Mouse (Mus musculus) left cerebral cortex, postnatal 10 days (tissue): ENCODE measurements around the gene Ccdc167. TPM values are rescaled to one million over a fixed set of nuclear protein-coding genes. Genes with fewer than 3 reads are reported as not detected.
A peak's percentile ranks its signal among the peaks of the same experiment; 100 is the strongest.
"Not testable (repeated sequence)": the region's sequence is repeated elsewhere in the genome, so short reads cannot be mapped to it uniquely, and the experiment has no call there.

Source experiments
- DNase-seq, 2 experiments: peaks; one replicate each; pipeline ENCODE4 v3.0.0; 2021 to 2022; ENCODE audit warnings: low spot score in 2 of 2, mixed read lengths in 1 of 2; ENCODE audit errors: extremely low spot score in 1 of 2
- intact Hi-C: fragments of 180-260 bp; cut with DNase I; formaldehyde crosslinking; loops from one replicate; pipeline ENCODE4 v1.15.1; 2025
- total RNA-seq, 2 experiments: library from RNA; stranded (reverse); gene quantifications; 2 replicates each; pipeline ENCODE4 v1.2.3; 2021

Gene Ccdc167
- total RNA-seq, 2 experiments from 2014 or later, result 11.9 to 12.8 TPM

DNA sequence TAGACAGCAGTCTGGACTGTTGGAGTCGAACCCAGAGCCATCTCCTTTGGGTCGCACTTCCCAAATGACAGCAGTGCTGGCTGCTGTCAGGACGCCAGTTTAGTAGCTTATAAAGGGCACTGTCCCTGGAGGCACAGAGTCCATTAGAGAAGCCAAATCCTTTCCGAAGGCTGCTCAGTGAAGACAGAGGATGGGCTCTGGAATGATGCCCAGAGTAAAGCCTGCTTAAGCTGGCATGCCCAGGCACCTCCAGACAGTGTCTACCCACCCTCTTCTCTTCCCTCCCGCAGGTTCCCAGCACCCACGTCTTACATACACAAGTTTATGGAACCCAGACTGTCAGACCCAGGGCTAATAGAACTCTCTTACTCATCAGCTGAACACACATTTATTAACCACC, 7.8 kb upstream of the Ccdc167 start:
- DNase-seq, result no peak
- intact Hi-C loops, result no loop called here

DNA sequence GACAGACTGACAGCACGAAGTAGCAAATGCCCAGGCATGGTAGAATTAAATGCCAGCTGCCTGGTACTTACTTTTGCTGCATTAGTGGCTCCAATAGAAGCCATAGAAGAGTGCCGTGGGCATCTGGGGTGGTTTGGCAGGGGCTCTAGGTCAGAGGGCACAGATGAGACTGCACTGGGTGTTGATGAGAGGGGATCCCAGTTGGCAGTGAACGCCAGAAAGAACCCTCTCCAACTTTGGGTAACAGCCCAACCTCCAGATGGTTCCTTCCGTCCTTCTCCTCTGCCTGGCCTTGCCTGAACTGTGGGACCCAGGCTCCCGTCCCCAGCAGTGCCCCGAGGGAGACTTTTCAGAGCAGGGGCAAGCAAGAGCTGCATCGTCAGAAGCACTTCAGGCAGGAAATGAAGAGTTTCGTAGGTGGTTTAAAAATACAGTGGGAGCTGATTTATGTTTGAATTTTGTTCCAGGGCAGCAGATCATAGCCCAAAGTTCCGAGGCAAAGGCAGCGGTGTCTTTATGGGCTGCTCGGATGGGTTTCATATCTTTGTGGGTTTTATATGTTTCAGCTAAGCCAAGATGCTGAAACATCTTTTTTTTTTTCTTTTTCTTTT, 4.0 kb upstream of the Ccdc167 start:
- intact Hi-C loops, result no loop called here
- no peak for DNase-seq

DNA sequence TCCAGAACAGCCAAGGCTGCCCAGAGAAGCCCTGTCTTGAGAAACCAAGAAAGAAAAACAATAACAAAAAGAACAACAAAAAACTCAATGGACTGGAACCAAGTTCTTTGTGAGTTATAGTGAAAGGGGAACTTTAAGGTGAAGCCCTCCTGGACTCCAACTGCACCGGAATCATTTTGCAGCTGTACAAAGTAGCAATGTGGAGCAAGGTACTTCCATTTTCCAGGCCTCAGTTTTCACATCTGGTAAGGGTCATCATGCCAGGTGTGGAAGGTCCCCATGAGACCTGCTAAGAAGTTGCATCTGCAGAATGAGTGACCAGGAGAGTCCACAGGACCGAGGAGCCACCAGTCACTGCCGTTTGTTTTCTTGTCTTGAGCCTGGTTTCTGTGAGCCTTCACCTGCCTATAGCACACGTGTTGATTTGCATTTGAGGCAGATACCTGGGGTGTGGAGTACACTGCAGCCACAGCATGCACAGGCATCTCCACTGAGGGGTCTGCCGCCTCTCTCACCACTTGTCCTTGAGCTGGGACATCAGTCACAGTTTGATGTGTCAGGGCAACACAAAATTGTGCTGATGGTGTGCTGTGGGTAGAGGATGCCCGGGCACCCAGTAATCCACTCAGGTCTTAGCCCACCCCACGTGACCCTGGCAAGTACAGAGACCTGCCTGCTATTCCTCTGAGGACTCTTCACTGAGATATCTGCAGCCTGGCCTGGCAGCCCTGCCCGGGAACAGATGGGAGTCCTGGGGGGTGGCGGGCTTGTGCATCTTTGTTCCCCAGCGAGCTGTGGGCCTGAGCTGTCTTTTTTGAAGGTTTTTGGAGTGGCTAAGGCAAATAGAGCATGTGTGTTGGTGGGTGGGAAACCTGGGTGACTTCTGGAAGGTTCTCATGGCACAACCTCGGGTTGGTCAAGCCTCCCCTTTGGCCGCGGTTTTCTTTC, 3.1 kb upstream of the Ccdc167 start:
- intact Hi-C loops, result loop anchor here (5.0 kb wide), 1 partner anchor 157 kb away; no protein-coding TSS in a partner anchor

DNA sequence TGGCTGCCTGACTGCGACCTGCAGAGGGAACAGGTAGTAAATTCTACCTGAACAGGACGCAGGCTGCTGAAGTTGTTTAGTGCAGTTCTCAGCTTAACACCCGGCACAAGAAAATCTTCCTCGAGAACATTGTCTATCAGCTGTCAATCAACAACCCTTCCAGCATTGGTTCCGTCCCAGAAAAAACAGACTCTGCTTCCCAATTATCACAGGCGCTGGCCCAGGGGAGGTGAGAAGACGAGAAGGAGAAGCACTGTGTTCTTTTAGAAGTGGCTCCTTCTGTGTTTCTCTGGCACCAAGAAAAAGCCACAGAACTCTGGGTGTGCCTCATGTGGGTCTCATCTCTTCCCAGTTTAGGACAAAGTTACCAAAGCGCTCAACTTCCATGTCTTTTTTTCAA, 1.8 kb upstream of the Ccdc167 start:
- no peak for DNase-seq
- intact Hi-C loops, result loop anchor here (5.0 kb wide), 1 partner anchor 159 kb away; no protein-coding TSS in a partner anchor

More for the DNA sequence above, 3.1 kb upstream of the Ccdc167 start:
- DNase-seq, result no peak

DNA sequence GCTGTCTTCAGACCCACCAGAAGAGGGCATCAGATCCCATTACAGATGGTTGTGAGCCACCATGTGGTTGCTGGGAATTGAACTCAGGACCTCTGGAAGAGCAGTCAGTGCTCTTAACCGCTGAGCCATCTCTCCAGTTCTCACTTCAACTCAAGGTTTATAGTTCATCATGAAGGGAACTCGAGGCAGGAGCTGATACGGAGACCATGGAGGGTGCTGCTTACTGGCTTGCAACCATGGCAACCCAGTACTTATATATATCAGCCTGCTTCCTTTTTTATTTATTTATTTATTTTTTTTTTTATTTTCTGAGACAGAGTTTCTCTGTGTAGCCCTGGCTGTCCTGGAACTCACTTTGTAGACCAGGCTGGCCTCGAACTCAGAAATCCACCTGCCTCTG, 3.1 kb downstream of the Ccdc167 start:
- DNase-seq, intact Hi-C loops: not testable (repeated sequence)

DNA sequence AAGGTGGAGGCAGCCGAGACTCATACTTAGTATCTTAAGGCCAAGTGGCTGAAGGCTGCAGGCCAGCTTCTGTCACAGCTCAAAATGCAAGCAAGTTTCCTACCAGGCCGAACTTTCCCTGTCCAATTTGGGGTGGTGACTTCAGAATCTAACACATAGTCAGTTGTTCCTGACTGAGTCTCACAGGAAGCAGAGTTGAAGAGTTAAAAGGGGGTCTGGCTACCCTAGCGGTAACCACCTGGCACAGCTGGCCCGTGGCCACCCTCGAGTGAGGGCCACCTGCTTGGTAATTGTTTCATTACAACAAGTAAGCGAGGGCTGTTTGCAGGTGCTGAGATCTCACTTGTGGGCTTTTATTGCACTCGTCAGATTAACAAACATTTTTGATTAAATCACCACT, 4.3 kb downstream of the Ccdc167 start:
- intact Hi-C loops, result no loop called here
- no peak for DNase-seq

DNA sequence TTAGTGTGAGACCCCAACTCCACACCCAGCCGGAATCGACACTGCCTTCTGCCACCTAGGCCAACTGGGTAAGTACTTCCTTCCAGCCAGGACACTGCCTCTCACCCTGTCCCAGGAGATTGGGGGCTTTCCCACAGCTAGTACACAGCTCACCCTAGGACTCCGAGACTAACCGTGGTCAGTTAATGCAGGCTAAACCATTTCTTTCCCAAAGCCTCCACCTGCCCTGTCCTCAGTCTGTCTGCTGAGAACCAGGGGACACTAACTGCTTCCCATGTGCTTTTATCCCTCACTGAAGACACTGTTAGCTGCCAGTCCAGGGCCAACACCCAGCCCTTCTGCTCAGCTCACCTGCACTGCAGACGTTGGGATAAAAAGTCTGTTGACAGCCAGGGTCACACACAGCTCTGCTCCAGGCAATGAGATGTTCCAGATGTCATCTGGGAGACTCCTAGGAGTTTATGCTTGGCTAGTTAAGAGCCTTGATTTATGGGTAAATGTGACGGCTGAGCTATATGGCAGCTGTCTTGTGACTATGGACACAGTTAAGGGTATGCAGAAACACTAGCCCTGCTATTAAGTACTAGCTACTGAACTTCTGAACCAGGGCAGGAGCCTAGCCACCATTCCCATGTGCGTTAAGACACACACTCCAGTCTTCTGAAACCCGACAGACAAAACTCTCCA, 5.0 kb downstream of the Ccdc167 start:
- DNase-seq, result no peak
- intact Hi-C loops, result no loop called here

DNA sequence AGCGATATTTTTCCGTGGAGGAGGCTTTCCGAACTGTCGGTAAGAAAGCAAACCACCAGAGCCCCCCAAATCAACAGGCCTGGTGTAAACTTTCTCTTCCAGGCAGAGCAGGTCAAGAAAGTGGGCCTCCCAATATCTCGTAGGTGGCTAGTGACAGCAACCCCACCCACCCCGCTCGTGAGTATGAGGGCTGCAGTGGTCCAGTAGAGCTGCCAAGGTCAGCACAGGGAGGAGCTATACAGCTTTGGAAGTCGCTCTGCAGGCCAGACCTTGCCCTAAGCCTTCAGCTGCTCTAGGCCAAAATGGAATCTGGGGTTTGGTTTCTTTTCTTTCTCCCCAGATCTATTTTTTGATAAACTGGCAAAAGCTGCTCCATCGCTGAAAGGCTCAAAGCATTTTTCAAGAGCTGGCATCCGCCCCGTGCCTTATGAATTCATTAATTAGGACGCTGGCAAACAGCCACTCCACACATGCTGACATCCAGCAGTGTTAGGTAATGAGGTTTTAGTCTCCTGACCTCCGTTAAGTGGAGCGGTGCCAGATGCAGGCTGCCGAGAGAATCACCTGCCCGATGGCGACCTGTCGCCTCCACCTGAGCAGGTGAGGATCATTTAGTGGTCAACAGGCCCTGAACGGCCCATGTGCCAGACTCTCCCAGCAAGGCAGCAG, 5.6 kb downstream of the Ccdc167 start:
- peak in 1 of 2 experiments; percentile 54 for DNase-seq
- intact Hi-C loops, result no loop called here

DNA sequence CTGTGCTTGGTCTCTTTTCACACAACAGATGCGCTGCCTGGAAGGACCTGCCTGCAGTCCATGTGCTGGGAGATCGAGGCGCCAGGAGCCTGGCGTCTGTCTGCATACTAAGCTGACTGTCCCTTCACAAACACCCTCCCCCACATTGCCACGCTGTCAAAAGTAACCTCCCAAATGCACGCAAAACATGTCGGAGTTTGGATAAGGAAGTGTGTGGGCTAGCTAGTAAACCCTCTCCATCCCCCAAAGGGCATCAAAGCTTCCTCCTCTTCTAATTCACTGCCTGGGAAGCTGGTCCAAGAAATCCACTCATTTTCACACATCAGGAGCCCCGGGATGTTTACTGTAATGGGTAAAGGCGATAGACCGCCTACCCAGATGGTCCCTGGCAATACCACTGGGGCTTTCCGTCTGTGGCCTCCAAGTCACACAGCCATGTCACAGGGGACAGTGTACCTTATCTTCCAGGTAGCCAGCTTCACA, 6.2 kb downstream of the Ccdc167 start:
- DNase-seq, result no peak
- intact Hi-C loops, result no loop called here

DNA sequence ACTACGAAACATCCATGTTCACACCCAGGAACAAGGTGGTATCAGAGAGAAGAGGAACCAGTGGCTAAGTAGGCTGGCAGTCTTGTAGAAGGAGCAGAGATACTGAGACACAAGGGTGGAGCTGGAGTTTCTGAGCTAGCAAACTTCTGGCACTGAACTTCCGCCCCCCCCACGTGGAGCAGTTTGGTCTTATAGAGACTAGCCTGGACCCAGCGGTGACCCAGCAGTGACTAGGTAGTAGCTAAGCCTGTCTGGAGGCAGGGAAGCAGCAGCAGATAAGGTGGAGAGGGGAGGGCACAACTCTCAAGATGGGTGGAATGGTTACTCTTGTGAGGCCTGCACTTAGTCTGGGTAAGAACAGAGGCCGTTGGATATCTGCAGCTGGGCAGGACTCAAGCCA, 8.1 kb downstream of the Ccdc167 start:
- intact Hi-C loops, result no loop called here

DNA sequence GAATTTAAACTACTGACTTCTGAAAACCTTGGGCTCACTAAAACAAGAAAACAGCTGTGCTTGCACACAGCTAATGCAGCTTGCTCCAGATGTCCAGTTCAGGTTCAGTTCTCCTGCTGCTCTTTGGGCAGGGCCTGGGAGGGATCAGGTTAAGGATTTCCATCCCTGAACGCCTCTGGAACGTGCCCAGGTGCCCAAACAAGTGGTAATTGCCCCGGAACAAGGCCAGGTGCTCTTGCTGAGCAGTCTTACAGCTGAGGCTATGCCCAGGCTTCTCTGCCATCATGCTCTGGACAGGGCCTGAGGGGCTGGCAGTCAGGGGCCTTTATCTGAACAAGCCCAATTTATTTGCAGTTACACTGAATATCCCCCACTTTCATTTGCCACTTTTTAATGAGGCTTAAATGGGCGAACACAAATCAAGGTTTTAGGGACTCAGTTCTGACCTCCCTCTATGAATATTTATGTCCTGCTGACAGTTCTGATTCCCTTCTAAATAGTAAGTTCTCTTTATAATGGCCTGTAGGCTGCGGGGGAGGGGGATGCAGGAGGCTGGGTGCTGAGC, 9.8 kb downstream of the Ccdc167 start:
- intact Hi-C loops, result no loop called here

More for the DNA sequence above, 8.1 kb downstream of the Ccdc167 start:
- DNase-seq, result no peak

DNA sequence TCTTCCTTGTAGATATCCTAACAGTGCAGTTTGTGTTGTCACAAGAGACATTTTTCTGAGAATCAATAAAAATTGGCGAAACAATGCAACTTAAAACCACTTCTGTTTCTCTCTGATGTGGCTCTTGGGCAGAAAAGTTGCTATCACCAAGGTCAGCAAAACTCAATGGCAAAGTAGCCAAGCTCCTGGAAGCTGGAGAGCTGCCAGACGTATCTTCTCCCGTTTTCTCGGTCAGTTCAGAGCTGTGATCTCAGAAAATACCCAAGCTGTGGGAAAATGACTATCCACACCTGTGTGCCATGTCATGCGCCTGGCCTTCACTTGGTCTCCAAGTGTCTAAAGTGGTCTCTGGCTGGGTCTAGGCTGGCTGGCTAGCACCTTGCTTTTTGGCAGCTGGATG, 11.0 kb downstream of the Ccdc167 start:
- DNase-seq, result no peak
- intact Hi-C loops, result no loop called here

More for the DNA sequence above, 9.8 kb downstream of the Ccdc167 start:
- DNase-seq, result no peak

DNA sequence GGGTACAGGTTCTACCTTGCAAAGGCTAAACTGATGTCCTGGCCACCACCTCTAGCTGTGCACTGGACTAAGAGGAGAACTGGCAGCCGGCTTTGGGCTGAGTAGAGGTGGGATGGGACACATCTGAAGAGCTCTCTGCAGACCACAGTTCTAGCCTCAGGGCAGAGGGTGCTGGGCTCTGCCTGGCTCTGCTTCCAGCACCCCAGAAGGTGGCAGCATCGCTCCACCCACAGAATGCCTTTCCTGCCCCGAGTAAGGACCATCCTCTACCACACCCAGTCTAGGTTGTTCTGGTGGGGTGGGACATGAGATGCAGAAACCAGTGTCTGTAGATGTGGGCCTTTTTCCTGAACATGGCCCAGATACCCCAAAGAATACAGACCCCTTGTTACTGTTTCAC, 12.1 kb downstream of the Ccdc167 start:
- DNase-seq, result peak in 1 of 2 experiments; percentile 71
- intact Hi-C loops, result loop anchor here (5.0 kb wide), 1 partner anchor 178 kb away; no protein-coding TSS in a partner anchor

DNA sequence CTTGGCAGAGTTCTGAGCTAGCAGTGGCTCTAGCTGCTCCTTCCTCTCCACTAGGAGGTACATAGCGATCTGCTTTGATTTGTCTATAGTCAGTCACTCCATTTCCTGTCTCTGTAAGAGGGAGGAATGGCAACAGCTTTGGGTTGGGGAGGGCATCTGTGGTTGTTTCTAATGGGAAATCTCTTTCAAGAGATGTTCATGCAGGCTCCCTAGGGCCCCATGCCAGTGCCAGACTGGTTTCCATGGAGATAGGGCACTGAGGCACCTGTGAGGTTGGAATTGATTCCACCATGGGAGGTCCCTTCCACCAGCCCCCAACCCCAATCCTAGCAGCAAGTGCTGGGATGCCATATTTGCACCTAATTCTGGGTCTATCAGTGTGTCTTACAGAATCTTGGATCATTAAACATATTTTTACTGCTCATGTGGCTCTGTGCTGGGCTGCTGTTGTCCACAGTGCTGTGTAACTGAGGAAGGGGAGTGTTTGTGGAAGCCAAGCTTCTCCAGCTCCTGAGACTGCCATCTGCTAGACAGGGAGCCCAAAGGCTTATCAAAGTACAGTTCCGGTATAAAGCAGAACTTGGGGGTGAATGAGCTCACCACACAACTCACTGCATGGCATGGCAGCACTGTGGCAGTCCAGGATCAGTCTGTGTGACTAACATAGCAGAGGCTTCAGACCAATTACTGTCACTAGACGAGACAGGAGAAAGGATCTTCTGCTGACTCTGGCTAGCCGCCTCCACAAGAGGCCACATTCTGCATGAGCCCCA, 13.7 kb downstream of the Ccdc167 start:
- intact Hi-C loops, result loop anchor here (5.0 kb wide), 1 partner anchor 179 kb away; no protein-coding TSS in a partner anchor
- no peak for DNase-seq

DNA sequence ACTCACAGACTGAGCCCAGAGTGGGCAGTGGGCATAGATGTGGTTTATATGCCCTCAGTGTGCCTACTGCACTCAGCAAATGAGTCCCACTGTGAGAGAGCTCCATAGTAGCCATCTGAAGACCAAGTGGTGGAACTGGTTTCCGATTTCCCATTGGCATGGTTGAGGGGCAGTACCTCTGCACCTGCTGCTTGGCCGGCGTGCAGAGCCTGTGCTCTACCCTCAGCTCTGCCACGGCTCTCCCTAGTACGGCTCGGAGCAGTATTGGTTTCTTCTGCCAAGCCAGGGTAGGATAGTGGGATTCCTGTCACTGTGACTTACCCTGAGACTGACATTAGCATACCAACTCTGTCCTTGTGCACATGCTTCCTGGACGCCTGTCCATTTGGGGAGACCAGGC, 16.3 kb downstream of the Ccdc167 start:
- intact Hi-C loops, result loop anchor here (5.0 kb wide), 1 partner anchor 182 kb away; no protein-coding TSS in a partner anchor
- no peak for DNase-seq

DNA sequence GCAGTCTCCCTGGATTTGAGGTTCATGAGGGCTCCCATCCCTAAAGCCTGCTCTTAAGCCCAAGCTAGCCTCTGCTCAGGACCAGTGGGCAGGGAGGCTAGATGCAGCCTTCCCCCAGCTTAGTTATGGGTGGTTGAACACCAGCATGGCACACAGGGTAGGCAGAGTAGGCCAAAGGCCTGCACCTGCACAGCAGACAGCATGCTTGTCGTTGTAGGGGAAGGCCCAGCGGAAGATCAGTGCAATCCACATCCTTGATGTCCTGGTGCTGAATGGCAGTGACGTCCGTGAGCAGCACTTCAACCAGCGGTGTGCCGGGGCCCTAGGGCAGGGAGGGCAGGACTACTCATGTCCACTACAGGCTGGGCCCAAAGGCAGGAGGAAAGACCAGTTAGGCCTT, 18.4 kb downstream of the Ccdc167 start:
- intact Hi-C loops, result no loop called here
- DNase-seq, result no peak

DNA sequence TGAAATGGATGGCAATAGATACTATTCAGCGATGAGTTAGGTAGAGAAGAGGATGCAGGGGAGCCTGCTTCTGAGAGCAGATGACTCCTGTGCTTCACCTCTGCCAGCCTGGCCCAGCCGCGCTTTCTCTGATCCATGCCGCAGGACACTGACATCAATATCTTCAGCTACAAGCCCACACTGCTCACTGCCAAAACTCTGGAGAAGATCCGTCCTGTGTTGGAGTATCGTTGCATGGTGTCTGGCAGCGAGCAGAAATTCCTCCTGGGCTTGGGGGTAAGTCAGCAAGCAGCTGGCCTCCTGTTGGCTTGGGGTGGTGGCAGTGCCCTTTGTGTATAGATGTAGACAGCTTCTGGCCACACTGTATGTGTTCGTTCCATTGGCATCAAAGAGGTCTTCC, 19.9 kb downstream of the Ccdc167 start:
- DNase-seq, result no peak
- intact Hi-C loops, result no loop called here

DNA sequence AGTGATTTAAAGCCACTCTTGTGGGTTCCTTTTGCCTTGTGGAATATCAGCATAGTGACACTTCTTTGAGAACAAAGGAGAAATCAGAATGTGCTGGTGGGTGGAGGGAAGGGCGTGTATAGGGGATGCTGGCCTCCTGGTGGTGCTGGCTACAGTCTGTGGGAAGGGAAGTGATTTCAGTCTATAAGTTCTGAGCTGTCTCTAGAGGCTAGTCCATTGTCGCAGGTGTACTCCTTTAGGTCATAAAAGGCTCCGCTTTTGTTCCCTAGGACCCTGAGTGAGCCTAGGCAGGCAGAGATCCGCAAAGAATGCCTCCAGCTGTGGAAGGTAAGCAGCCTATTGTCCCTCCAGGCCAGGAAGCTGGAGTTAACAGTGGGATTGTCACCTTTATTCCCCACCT, 22.3 kb downstream of the Ccdc167 start:
- DNase-seq, result no peak
- intact Hi-C loops, result no loop called here
